Mouse (Mus musculus) forebrain, embryonic 10.5 days (tissue): Measurements from ENCODE around the gene Gm11114. TPM values are rescaled to one million over a fixed set of nuclear protein-coding genes. Genes with fewer than 3 reads are reported as not detected.

Source experiments
- DNase-seq: peaks from one replicate; pipeline ENCODE4 v3.0.0-alpha.2; 2017; ENCODE audit warnings: low spot score; ENCODE audit errors: extremely low spot score
- H3K27ac ChIP-seq: fragments of 300-500 bp; sonication (generic); 2 replicates; pipeline ENCODE4 v1.5.1; 2016; ENCODE audit warnings: mild to moderate bottlenecking
- H3K27me3 ChIP-seq: fragments of 300-500 bp; sonication (generic); 2 replicates; pipeline ENCODE4 v1.6.1; 2016; ENCODE audit warnings: mild to moderate bottlenecking; ENCODE audit not compliant: poor library complexity, severe bottlenecking
- H3K36me3 ChIP-seq: fragments of 300-500 bp; sonication (generic); replicated peaks from 2 replicates; pipeline ENCODE4 v1.6.1; 2016; ENCODE audit warnings: mild to moderate bottlenecking, moderate library complexity
- H3K4me1 ChIP-seq: fragments of 300-500 bp; sonication (generic); 2 replicates; pipeline ENCODE4 v1.6.1; 2016
- H3K4me3 ChIP-seq: fragments of 300-500 bp; sonication (generic); 2 replicates; pipeline ENCODE4 v1.5.1; 2016; ENCODE audit warnings: mild to moderate bottlenecking, moderate library complexity
- H3K9me3 ChIP-seq: fragments of 300-500 bp; sonication (generic); 2 replicates; pipeline ENCODE4 v1.6.1; 2016; ENCODE audit warnings: mild to moderate bottlenecking, moderate library complexity
- WGBS: fragments of 180-500 bp; shearing (Covaris S2); methylation state at CpG from one replicate; pipeline ENCODE4 v1.1.7; 2016; 5-methylcytosine and 5-hydroxymethylcytosine counted together
- polyA plus RNA-seq: library from polyadenylated mRNA; unstranded; fragments of >200 nt; fragmentation: Nextera tagmentation; extraction: Ambion mirVana; gene quantifications from 2 replicates; pipeline ENCODE4 v1.2.1, GENCODE M21; 2016

Gm11114 gene
- not detected in 2 replicates for polyA plus RNA-seq

DNA sequence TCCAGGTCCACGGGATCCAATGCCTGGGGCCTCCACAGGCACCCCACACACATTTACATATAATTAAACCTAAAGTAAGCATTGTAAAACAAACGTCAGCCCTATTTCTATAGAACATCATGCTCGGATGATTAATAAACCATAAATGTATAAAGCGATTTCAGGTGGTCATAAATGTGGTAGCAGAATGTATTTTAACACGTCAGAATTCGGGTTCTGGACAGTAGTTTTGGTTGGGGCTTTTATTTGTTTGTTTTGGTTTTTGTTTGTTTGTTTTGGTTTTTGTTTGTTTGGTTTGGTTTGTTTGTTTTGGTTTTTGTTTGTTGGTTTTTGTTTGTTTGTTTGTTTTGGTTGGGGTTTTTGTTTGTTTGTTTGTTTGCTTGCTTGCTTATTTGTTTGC lies at the start of gene Gm11114:
TSS of gene Gm11114 (plus strand) at position 301 of the 400 bp plus-strand sequence.
- 94% methylated on average over 6 of the region's 6 CpGs for WGBS
- no peak within 1 kb of the TSS for H3K4me3 ChIP-seq
- H3K27me3 ChIP-seq = no peaks in the 10 kb centered on the region
- no peak for DNase-seq
- H3K36me3 ChIP-seq = no peaks in the 10 kb centered on the region
- H3K4me1 ChIP-seq = no peaks in the 10 kb centered on the region
- no peaks in the 10 kb centered on the region for H3K9me3 ChIP-seq
- H3K27ac ChIP-seq = no peak within 1 kb of the TSS

DNA sequence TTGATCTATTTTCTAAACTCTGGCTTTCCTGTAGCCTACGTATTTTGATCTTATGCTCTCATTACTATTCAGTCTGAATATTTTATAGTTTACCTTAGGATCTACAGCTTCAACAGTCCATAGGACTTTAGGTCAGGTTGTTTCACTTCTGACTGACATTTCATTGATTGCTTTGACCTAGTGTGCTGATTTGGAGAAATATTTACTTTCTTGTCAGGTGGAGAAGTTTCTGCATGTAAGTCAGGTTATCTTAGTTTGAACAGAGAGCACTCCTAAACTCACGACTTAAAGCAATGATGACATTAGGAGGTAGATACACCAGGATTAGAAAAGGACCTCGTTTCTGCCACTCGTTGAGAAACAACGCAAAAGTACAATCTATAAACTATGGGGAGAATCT lies 45.7 kb upstream of the Gm11114 start:
- 90% methylated on average over 5 of the region's 5 CpGs for WGBS
- no peaks in the 10 kb centered on the region for H3K9me3 ChIP-seq
- H3K27ac ChIP-seq = no peak overlapping the region
- DNase-seq = no peak
- no peaks in the 10 kb centered on the region for H3K36me3 ChIP-seq
- H3K27me3 ChIP-seq = no peaks in the 10 kb centered on the region
- H3K4me3 ChIP-seq = no peak overlapping the region
- H3K4me1 ChIP-seq = no peaks in the 10 kb centered on the region

GRCm38 (mm10) chr9:85274114-85274513 lies 38.5 kb upstream of the Gm11114 start:
- H3K4me1 ChIP-seq = no peaks in the 10 kb centered on the region
- DNase-seq = no peak
- H3K27me3 ChIP-seq = no peaks in the 10 kb centered on the region
- no peaks in the 10 kb centered on the region for H3K36me3 ChIP-seq
- 82% methylated on average over 2 of the region's 2 CpGs for WGBS
- H3K4me3 ChIP-seq = no peak overlapping the region
- H3K9me3 ChIP-seq = no peaks in the 10 kb centered on the region
- no peak overlapping the region for H3K27ac ChIP-seq

DNA sequence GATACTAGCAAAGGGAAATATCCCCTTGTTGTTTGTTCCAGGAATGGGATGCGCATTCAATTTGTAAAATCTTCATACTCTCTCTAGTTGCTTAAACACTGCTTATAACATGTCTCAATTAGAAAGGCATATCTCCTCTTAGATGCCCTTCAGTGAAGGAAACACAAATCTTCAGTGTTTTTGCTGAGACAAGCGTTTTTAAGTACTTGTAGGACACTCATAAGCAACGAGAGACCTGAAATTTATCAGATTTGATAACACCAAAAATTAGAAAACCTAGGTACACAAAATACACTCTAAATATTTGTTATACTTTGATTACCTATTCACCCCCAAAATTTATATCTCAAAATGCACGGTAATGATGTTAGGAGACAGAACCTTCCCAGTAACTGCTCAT lies 9.7 kb upstream of the Gm11114 start:
- no peak overlapping the region for H3K27ac ChIP-seq
- no peaks in the 10 kb centered on the region for H3K9me3 ChIP-seq
- no peaks in the 10 kb centered on the region for H3K27me3 ChIP-seq
- no peaks in the 10 kb centered on the region for H3K4me1 ChIP-seq
- H3K4me3 ChIP-seq = no peak overlapping the region
- no peak for DNase-seq
- 88% methylated on average over 4 of the region's 4 CpGs for WGBS
- no peaks in the 10 kb centered on the region for H3K36me3 ChIP-seq

DNA sequence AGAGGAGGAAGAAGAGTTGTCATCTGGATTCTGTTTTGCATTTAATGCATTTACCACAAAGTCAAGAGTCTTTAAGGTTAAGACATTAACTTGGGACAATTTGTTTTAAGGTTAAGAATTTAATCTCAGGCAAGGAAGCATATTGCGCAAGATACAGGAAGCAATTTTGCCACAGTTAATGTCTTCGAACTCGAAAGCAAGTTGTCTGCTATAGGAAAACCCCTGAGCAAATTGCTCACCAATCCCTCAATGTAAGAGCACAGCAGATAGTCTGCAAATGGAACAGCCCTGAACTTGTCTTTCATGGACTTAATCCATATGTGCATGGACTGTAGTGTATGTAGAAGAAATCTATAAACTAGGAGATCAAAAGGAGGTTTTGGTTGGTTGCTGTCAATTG lies 9.2 kb upstream of the Gm11114 start:
- Histone ChIP-seq H3K27ac (no peak overlapping the region), H3K36me3 (no peaks in the 10 kb centered on the region), H3K4me3 (no peak overlapping the region), H3K27me3 (no peaks in the 10 kb centered on the region), H3K9me3 (no peaks in the 10 kb centered on the region), H3K4me1 (no peaks in the 10 kb centered on the region)
- DNase-seq = no peak
- WGBS = 96% methylated on average over 3 of the region's 3 CpGs

- Histone ChIP-seq H3K9me3 (no peaks in the 10 kb centered on the region), H3K4me1 (no peaks in the 10 kb centered on the region), H3K36me3 (no peaks in the 10 kb centered on the region), H3K27me3 (no peaks in the 10 kb centered on the region), H3K27ac (no peak overlapping the region), H3K4me3 (no peak overlapping the region)
- no peak for DNase-seq
- WGBS = 69% methylated on average over 1 of the region's 1 CpGs
Measured at GRCm38 (mm10) chr9:85316122-85316521, 3.5 kb downstream of the Gm11114 start.

DNA sequence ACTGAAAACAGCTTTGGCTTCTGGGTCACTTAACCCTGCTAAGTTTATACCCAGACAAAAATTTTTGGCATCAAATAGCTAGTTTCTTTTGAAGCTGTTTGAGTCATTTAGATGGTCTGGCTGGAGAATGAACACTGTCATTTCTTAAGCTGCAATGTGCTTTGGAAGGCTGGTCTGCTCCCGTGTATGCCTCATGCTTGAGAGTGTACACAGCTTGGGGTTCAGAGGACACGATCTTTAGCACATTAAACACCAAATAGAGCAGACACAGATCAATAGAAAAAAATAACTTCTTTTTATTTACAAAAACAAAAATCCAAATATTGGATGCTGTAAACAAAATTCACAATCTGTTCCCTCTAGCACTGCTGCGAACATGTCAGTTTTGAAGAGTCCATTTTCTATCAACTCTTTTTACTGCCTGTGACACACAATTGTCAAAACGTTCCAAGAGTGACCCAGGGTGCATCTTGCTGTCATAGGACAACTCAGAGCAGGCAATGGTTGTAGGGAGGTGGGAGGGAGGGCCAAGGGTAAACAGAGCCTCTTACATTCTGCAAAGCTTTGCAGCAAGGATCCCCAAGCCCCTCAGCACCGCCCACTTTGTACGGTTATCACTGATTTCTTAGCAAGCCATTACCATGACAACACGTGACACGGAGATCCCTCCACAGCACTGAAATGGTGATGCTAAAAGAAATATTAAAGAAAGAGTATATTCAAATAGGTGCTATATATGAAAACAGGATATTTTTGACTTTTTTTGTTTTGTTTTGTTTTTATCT lies 7.8 kb downstream of the Gm11114 start:
- no peak for DNase-seq
- peaks cover 16% of the 10 kb centered on the region for H3K27me3 ChIP-seq
- H3K4me3 ChIP-seq = no peak overlapping the region
- no peaks in the 10 kb centered on the region for H3K36me3 ChIP-seq
- no peak overlapping the region for H3K27ac ChIP-seq
- H3K4me1 ChIP-seq = no peaks in the 10 kb centered on the region
- WGBS = 82% methylated on average over 8 of the region's 8 CpGs
- no peaks in the 10 kb centered on the region for H3K9me3 ChIP-seq

GRCm38 (mm10) chr9:85324158-85324875 lies 11.7 kb downstream of the Gm11114 start:
- DNase-seq = no peak
- 89% methylated on average over 11 of the region's 11 CpGs for WGBS
- Histone ChIP-seq H3K27ac (no peak overlapping the region), H3K4me3 (no peak overlapping the region), H3K9me3 (no peaks in the 10 kb centered on the region), H3K27me3 (peaks cover 33% of the 10 kb centered on the region), H3K36me3 (no peaks in the 10 kb centered on the region), H3K4me1 (peaks cover 20% of the 10 kb centered on the region)

DNA sequence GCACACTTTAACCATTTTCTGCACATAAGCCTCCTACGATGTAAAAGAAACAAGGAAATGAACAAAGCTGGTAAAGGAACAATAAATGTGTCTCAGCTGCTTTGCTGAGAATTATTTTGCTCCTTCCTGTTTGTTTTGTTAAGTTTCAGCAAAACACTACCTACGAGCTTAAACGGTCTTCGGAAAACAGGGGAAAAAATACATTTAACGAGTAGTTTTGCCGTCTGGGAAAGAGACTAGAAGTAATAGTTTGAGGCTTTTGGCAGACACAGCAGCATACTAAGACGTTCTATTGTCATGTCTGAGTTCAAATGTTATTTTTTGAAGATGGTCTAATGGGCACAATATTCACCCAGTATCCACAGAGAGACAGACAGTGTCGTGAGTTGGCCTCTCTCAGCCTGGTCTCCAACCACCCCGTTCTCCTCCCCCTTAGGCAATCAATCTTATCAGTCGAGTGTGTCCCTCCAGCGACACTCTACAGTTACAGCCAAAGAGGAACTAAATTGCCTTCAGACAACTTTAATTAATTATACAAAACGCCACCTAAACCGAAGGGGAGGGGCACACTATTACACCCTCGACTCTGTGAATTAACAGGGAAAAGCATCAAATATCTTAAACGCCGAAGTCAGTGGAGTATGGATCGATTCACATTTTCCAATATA lies 12.8 kb downstream of the Gm11114 start:
- DNase-seq = no peak
- no peak overlapping the region for H3K4me3 ChIP-seq
- H3K4me1 ChIP-seq = peaks cover 20% of the 10 kb centered on the region
- no peaks in the 10 kb centered on the region for H3K36me3 ChIP-seq
- 55% methylated on average over 17 of the region's 17 CpGs for WGBS
- H3K9me3 ChIP-seq = no peaks in the 10 kb centered on the region
- peaks cover 33% of the 10 kb centered on the region for H3K27me3 ChIP-seq
- no peak overlapping the region for H3K27ac ChIP-seq

DNA sequence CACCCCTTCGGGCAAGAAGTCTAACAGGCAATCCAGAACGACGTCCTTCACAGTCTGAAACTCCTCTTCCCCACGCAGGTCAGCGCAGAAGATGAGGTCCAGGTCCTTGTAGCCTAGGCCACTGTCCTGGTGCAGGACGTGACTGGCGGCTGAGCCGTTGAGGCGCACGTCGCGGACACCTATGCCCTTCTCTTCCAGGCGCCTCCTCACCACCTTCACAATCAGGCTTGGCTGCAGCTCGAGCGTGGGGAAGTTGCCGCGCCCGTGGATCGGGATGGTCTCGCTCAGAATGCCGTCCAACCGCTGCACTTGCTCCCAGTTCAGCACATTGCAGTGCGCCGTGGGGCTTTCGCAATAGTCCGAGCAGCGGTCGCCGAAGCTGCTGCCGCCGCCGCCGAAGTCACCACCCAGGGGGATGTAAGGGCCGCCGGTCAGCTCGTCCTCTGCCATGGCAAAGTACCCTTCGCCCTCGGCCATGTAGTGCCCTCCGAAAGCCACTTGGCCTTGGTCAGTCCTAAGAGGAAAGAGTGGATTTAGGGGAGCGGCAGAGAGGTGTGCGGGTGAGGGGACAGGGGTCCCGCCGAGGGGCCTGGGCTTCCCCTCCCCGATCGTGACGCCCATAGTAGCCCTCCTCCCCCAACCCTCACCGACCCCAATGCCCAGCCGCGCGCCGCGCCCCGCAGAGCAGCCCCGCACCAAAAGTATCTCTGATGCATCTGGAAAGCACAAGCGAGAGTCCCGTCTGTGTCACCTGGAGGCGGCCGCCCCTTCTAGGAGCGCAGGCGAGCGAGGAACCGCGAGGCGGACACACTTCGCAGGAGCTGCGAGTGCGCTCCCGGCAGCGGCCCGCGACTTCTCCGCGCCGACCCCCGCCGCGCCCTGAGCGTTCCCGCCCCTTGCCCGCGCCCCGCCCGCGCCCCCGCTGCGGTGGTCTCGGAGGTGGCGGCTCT lies 14.0 kb downstream of the Gm11114 start:
- peaks cover 33% of the 10 kb centered on the region for H3K27me3 ChIP-seq
- H3K27ac ChIP-seq = peak overlapping the region; percentile 76
- peak overlapping the region; percentile 76 for H3K4me3 ChIP-seq
- H3K9me3 ChIP-seq = no peaks in the 10 kb centered on the region
- DNase-seq = peak; percentile 52
- peaks cover 20% of the 10 kb centered on the region for H3K4me1 ChIP-seq
- H3K36me3 ChIP-seq = no peaks in the 10 kb centered on the region
- WGBS = under 1% methylated on average over 84 of the region's 88 CpGs

DNA sequence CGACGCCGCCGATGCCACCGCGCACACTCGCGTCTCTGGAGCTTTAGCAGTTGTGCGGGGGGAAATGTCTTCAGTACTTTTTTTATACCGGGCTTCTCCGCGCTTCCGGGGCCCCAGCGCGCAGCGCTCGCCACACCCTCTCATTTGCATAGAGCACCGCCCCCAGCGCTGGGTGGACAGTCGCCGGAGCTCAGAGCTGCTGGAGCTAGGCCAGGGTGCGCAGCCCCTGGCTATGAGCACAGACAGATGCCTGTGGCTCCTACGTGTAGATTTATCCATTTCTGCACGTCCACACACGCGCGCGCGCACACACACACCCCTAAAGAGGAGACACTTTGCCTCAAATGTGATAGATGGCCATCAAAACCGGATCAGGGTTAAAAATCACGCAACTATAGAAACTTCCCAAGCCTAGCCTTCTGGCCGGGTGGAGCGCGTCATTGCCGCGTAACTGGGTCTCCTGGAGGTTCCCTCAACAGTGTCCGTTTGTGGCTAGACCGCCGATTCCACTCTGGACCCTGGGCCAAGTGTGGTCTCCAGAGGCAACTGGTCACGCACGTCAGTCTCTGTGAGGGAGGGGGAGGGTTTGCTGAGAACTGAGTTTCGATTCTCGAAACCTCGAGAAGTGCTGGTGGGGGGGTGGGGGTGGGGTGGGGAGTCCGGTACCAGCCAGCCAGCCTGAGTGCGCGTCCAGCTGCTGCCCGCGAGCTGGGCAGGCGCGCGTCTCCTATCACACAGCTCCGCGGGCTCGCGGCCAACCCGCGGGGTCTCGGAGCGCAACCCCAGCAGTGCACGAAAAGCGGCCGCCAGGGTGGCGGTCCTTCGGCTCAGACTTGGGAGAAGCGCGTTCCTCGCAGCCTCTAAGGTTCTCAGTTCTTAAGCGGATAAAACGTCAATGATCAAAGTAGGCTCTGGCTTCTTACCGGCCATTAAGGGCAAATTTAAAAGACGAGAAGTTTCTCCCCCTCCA lies 15.0 kb downstream of the Gm11114 start, which contains the start of gene Tent5a:
TSS of gene Tent5a (minus strand) at position 107 of the 970 bp plus-strand sequence.
- WGBS = under 1% methylated on average over 72 of the region's 72 CpGs
- no peaks in the 10 kb centered on the region for H3K9me3 ChIP-seq
- H3K4me1 ChIP-seq = peaks cover 20% of the 10 kb centered on the region
- DNase-seq = peak; percentile 83
- H3K4me3 ChIP-seq = peak within 1 kb of the TSS; percentile 76
- H3K36me3 ChIP-seq = no peaks in the 10 kb centered on the region
- peak within 1 kb of the TSS; percentile 76 for H3K27ac ChIP-seq
- H3K27me3 ChIP-seq = peaks cover 33% of the 10 kb centered on the region
